Mouse (Mus musculus) lung, postnatal 14 days (tissue): ENCODE data around the gene Tle6.

Source experiments
- DNase-seq: peaks from one replicate; pipeline ENCODE4 v3.0.0; 2021

Gene Tle6

GRCm38 (mm10) chr10:81559627-81560539 is 41.0 kb downstream of the Tle6 start:
- peak; percentile 76 for DNase-seq

GRCm38 (mm10) chr10:81559163-81559626 is 41.7 kb downstream of the Tle6 start, which contains the start of gene Aes:
TSS of gene Aes (plus strand) at chr10:81559488.
- peak; percentile 85 for DNase-seq

GRCm38 (mm10) chr10:81557491-81557890 is 43.4 kb downstream of the Tle6 start:
- no peak for DNase-seq

GRCm38 (mm10) chr10:81556282-81556681 is 44.6 kb downstream of the Tle6 start:
- DNase-seq, result no peak

- no peak for DNase-seq
Observed at GRCm38 (mm10) chr10:81553807-81554755, 46.8 kb downstream of the Tle6 start.

GRCm38 (mm10) chr10:81553232-81553631 is 47.6 kb downstream of the Tle6 start:
- peak; percentile 40 for DNase-seq

GRCm38 (mm10) chr10:81551597-81552102 is 49.2 kb downstream of the Tle6 start:
- peak; percentile 88 for DNase-seq

GRCm38 (mm10) chr10:81550257-81550656 is 50.6 kb downstream of the Tle6 start:
- peak; percentile 74 for DNase-seq

GRCm38 (mm10) chr10:81548944-81549343 is 51.9 kb downstream of the Tle6 start:
- no peak for DNase-seq

- no peak for DNase-seq
Observed at GRCm38 (mm10) chr10:81546788-81547571, 53.9 kb downstream of the Tle6 start.

GRCm38 (mm10) chr10:81546332-81546731 is 54.5 kb downstream of the Tle6 start:
- no peak for DNase-seq

- peak; percentile 100 for DNase-seq
Observed at GRCm38 (mm10) chr10:81545161-81545747, 55.6 kb downstream of the Tle6 start, which contains the start of gene Gna11. TSS of gene Gna11 (minus strand) at chr10:81545190.

- no peak for DNase-seq
Observed at GRCm38 (mm10) chr10:81544296-81545160, 56.3 kb downstream of the Tle6 start.

- no peak for DNase-seq
Observed at GRCm38 (mm10) chr10:81543633-81544032, 57.2 kb downstream of the Tle6 start.

GRCm38 (mm10) chr10:81542727-81543460 is 58.0 kb downstream of the Tle6 start:
- DNase-seq, result no peak

- peak; percentile 70 for DNase-seq
Observed at GRCm38 (mm10) chr10:81541803-81542202, 59.1 kb downstream of the Tle6 start.

GRCm38 (mm10) chr10:81541363-81541762 is 59.5 kb downstream of the Tle6 start:
- no peak for DNase-seq
